Mouse (Mus musculus) cerebellum, adult 2 months (tissue): ENCODE data around the gene Fgfr2.

Experiments
- CTCF ChIP-seq: fragments of 200-500 bp; IDR thresholded peaks from 2 replicates; pipeline ENCODE4 v1.5.1; 2011; ENCODE audit warnings: low read depth, mild to moderate bottlenecking, control low read depth, low read length, moderate library complexity, borderline replicate concordance; ENCODE audit not compliant: insufficient read depth
- POLR2A ChIP-seq: fragments of 200-500 bp; IDR thresholded peaks from 2 replicates; pipeline ENCODE4 v1.6.1; 2011; ENCODE audit warnings: low read length, control low read depth, borderline replicate concordance; ENCODE audit not compliant: insufficient read depth

DNA sequence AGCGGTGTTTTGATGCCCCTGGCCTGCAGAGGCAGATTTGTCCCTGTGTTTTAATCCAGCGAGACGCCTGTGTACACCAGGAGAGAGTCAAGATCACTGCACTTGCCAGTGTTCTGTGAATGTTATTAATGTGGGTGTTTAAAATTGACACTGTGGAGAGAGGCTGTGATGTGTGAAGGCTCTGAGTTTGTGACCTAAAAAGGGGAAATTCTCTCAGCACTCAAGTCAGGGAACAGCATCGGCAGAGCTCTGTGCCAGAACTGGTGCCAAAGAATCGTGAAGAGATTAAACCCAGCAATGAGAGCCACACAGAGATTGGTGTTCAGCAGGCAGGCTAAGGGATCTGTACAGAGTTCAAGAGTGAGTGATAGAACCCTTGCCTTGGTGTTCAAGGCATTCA, 2567.6 kb downstream of the Fgfr2 start:
- TF ChIP-seq CTCF (no peak), POLR2A (no peak)
